Mouse (Mus musculus) erythroblast, embryonic 14.5 days (primary cell): ENCODE measurements around the gene Sbpl. TPM values are rescaled to one million over a fixed set of nuclear protein-coding genes. Genes with fewer than 3 reads are reported as not detected.
"Not testable (repeated sequence)": the region's sequence is repeated elsewhere in the genome, so short reads cannot be mapped to it uniquely, and the experiment has no call there.

Experiments used
- H3K27me3 ChIP-seq: 2 replicates; pipeline ENCODE4 v1.6.1; 2012; ENCODE audit warnings: inconsistent platforms; ENCODE audit not compliant: control insufficient read depth
- H3K36me3 ChIP-seq: 2 replicates; pipeline ENCODE4 v1.6.1; 2012; ENCODE audit warnings: mild to moderate bottlenecking, inconsistent platforms; ENCODE audit not compliant: control insufficient read depth
- H3K4me1 ChIP-seq: 2 replicates; pipeline ENCODE4 v1.6.1; 2012; ENCODE audit warnings: inconsistent platforms; ENCODE audit not compliant: control insufficient read depth
- H3K4me3 ChIP-seq: replicated peaks from 2 replicates; pipeline ENCODE3; 2012; ENCODE audit warnings: moderate library complexity, mild to moderate bottlenecking, inconsistent platforms
- H3K9me3 ChIP-seq: 2 replicates; pipeline ENCODE4 v1.6.1; 2012; ENCODE audit warnings: low read length, inconsistent platforms, mixed read lengths; ENCODE audit not compliant: control insufficient read depth
- GATA1 ChIP-seq: IDR thresholded peaks from 2 replicates; pipeline ENCODE4 v1.6.1; 2012; ENCODE audit warnings: low read length, inconsistent platforms, mixed read lengths
- TAL1 ChIP-seq: IDR thresholded peaks from 3 replicates; pipeline ENCODE4 v1.6.1; 2012; ENCODE audit warnings: low read length, inconsistent platforms, mixed read lengths
- polyA plus RNA-seq: library from polyadenylated mRNA; stranded (reverse); fragments of >175 nt; gene quantifications from 2 replicates; pipeline ENCODE4 v1.2.3, GENCODE M21; 2012

Sbpl gene
- polyA plus RNA-seq, 1 experiment: not detected

DNA sequence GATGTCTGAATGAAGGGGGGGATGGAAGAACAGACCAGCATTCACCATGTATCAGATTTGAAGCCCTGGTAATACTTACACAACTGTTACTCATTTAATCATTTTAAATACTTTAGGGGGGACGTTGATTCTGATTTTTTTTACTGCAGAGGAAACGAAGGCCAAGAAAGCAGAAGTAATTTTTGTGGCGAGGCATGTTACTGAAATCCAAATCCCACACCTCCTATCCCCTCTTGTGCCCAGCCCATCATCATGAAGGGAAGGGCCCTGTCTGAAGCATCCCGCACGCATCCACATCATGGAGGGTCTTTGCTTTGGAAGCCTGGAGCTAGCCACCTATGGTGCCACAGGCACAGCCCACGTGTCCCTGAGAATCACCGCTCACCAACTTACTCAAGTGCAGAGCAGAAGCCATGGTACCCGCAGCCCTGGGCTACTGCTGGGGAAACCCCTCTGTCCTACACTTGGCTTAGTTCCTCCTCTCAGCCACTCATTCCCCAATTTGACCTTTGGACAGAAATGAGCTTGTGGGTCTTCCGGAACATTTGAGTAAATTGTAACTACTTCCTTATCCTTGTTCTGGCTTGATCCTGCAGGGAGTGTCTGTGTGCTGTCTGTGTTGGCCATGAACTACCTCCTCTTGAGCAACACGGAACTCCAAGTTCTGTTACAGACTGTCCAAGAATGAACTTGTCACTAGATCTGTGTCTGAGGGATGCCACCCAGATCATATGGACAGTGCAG is 11.8 kb upstream of the Sbpl start:
- no peaks in the 10 kb centered on the region for H3K4me1 ChIP-seq
- no peak for TF ChIP-seq TAL1
- no peak for TF ChIP-seq GATA1

DNA sequence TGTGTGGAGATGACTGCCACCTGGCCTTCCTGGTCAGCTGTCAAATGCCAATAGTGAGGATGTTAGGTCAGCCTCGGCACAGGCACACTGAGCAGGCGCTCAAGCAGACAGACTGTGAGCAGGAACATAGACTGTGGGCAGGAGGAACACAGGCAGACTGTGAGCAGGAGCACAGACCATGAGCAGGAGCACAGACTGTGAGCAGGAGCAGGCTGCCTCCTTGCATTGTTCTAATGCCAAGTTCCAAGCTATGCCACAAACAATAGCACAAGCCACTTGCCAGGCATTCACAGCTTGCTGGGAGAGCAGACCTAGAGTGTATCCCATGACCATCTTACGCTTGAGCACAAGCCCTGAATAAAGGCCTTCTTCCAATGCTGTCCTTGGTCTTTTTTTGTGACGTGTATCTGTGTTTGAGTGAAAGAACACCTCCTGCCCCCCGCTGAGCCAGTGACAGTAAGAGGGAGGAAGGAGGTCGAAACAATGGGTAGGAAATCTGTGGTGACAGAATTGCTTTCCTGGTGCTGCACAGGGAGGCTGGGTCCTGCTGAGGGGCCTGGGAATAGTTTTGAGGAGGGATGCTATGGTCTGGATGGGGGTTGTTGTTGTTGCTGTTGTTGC is 10.8 kb upstream of the Sbpl start:
- H3K4me1 ChIP-seq: no peaks in the 10 kb centered on the region
- H3K9me3 ChIP-seq: no peaks in the 10 kb centered on the region
- TF ChIP-seq GATA1 (no peak), TAL1 (no peak)
- H3K36me3 ChIP-seq: no peaks in the 10 kb centered on the region
- H3K4me3 ChIP-seq: no peak overlapping the region
- H3K27me3 ChIP-seq: no peaks in the 10 kb centered on the region

More for the DNA sequence above, 11.8 kb upstream of the Sbpl start:
- Histone ChIP-seq H3K36me3 (no peaks in the 10 kb centered on the region), H3K9me3 (no peaks in the 10 kb centered on the region), H3K4me3 (no peak overlapping the region), H3K27me3 (no peaks in the 10 kb centered on the region)

DNA sequence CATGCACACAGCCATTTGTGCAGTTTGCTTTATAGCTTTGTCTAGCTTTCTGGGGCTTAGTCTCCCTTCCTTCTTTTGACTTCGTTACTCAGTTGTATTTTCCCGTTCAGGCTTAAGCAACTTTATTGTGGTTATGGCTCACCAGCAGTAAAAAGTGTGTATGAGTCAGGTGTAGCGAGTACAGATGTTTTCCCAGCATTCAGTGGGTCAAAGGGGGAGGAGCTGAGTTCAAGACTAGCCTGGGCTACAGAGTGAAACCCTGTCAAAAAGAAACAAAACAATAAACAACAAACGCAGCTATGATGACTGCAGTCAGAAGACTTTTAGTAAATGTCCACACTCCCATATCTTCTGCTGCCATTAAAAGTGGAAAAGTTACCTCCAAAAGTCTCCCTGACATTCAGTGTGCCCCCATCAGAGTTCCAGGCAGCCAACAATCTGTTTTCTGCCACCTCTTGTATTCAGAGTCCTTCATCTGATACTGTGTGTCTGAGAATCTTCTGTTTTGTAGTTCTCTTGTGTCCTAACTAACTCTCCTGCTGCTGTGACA is 6.6 kb upstream of the Sbpl start:
- H3K27me3 ChIP-seq: no peaks in the 10 kb centered on the region
- H3K4me1 ChIP-seq: no peaks in the 10 kb centered on the region
- no peaks in the 10 kb centered on the region for H3K9me3 ChIP-seq
- no peaks in the 10 kb centered on the region for H3K36me3 ChIP-seq
- TF ChIP-seq TAL1: no peak
- TF ChIP-seq GATA1: no peak
- H3K4me3 ChIP-seq: no peak overlapping the region

DNA sequence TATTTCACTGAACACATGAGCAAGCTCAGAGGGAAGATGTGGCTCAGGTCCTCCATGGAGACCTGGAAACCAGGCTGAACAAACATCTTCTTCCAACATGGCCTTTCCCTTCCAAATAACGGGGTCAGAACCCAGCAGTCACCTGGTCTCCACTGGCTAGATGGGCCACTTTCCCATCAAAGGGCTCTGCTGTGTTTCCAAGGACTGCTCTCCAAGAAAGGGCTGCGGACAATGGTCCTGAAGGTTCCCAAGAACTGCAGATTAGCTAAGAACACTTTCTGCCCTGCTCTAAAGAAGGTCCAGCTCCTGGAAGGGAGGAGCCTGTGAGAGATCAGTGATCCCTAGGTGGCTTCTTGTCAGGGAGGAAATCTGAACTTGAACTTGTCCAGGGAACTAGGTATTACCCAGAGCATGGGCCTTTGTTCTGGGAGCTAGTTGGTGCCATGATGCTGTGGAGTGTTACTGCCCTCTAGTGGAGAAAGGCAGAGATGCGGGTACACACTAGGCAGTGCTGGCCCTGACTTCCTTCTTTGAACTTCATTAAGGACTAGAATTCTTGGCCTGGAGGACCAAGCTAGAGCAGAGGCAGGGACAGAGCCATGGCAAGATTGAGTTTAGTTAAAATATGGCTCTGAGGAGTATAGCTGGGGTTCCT is 5.1 kb upstream of the Sbpl start:
- TF ChIP-seq GATA1: no peak
- TF ChIP-seq TAL1: no peak
- no peaks in the 10 kb centered on the region for H3K9me3 ChIP-seq
- no peaks in the 10 kb centered on the region for H3K27me3 ChIP-seq
- no peaks in the 10 kb centered on the region for H3K36me3 ChIP-seq
- H3K4me1 ChIP-seq: no peaks in the 10 kb centered on the region
- H3K4me3 ChIP-seq: no peak overlapping the region

DNA sequence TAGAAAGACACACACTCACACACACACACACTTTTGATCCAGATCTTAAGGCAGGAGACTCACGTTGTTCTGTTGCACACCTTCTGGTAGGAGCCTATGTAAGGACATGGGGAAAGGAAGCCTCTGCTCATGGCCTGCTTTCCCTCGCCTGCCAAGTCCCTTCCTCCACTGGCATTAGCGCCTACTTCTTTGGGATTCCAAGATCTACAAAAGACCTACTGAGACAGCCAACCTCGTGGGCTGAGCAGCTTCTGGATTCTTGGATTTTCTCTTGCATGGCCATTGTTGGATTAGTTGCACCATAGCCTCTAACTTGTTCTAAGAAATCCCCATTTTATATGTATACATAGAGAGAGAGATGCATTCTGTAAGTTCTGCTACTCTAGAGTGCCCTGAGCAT is 4.2 kb downstream of the Sbpl start:
- H3K36me3 ChIP-seq, H3K9me3 ChIP-seq, H3K27me3 ChIP-seq, H3K4me3 ChIP-seq, H3K4me1 ChIP-seq: not testable (repeated sequence)

DNA sequence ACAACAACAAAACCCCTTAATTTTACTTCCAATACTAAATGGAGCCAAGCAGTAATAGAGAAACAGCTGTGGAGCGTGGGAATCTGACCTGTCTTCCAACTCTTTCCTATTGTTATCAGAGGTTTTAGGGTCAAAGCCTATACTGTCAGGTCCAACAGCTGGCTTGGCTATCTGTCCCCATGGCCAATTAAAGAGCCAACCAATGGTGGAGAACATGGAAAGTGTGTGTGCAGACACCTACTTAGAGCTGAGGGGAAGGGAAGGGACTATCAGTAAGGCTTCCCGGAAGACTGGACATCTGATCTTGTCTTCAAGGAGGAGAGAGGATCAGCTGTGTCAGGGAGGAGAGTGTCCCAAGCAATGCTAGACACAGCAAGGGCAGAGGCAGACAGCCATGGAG is 6.0 kb downstream of the Sbpl start:
- no peak overlapping the region for H3K4me3 ChIP-seq
- no peaks in the 10 kb centered on the region for H3K36me3 ChIP-seq
- H3K9me3 ChIP-seq: no peaks in the 10 kb centered on the region
- H3K4me1 ChIP-seq: no peaks in the 10 kb centered on the region
- TF ChIP-seq TAL1: no peak
- no peak for TF ChIP-seq GATA1
- no peaks in the 10 kb centered on the region for H3K27me3 ChIP-seq

DNA sequence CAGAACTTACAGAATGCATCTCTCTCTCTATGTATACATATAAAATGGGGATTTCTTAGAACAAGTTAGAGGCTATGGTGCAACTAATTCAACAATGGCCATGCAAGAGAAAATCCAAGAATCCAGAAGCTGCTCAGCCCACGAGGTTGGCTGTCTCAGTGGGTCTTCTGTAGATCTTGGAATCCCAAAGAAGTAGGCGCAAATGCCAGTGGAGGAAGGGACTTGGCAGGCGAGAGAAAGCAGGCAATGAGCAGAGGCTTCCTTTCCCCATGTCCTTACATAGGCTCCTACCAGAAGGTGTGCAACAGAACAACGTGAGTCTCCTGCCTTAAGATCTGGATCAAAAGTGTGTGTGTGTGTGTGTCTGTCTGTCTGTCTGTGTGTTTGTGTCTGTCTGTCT is 7.6 kb downstream of the Sbpl start:
- not testable (repeated sequence) for H3K4me3 ChIP-seq, H3K4me1 ChIP-seq, H3K36me3 ChIP-seq, H3K27me3 ChIP-seq, H3K9me3 ChIP-seq

DNA sequence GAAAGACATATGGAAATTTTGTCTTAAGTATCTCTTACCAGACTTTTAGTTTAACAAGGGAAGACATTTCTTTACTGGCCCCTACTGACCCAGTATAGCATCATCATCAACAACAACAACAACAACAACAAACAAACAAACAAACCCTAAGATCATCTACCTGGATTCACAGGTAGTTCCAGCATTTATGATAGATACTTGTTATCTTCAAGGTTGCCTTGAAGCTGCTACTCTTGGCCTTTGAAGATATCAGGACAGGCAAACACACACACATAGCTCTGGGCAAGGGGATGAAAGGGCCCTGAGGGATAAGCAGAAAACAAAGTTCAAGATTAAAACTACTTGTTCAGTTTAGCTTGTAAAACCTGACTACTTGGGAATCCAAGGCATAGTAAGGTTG is 13.7 kb downstream of the Sbpl start, which contains the start of gene Sbp:
Gene Sbp (plus strand): TSS at position 301 of the 400 bp plus-strand sequence.
- Histone ChIP-seq H3K4me1 (no peaks in the 10 kb centered on the region), H3K9me3 (no peaks in the 10 kb centered on the region), H3K36me3 (no peaks in the 10 kb centered on the region), H3K27me3 (no peaks in the 10 kb centered on the region), H3K4me3 (no peak within 1 kb of the TSS)
- TF ChIP-seq TAL1: no peak
- no peak for TF ChIP-seq GATA1

DNA sequence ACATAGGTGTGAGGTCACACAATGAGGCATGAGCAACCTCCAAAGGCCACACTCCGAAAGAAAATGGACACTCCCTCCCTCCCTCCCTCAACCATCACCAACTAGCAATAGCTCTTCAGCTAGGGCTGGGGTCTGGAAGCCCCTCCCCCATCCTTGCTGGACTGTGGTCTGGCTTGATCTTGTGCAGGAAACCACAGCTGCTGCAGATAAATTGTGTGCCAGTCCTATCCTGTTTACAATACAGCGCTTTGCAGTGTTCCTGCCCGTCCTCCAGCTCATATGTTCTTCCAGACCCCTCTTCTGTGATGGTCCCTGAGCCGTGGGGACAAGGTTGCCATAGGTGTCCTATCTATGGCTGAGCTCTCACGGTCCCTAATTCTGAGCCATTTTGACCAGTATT is 23.9 kb downstream of the Sbpl start:
- Histone ChIP-seq H3K4me1 (no peaks in the 10 kb centered on the region), H3K36me3 (no peaks in the 10 kb centered on the region), H3K4me3 (no peak overlapping the region), H3K9me3 (no peaks in the 10 kb centered on the region), H3K27me3 (no peaks in the 10 kb centered on the region)
- no peak for TF ChIP-seq GATA1
- TF ChIP-seq TAL1: no peak
